Mouse (Mus musculus): ENCODE data around the gene Simc1. TPM values are rescaled to one million over a fixed set of nuclear protein-coding genes. Genes with fewer than 3 reads are reported as not detected.

The Simc1 gene
- total and polyA plus RNA-seq, 3 experiments, result 4.9 to 11.9 TPM; not detected in 1

DNA sequence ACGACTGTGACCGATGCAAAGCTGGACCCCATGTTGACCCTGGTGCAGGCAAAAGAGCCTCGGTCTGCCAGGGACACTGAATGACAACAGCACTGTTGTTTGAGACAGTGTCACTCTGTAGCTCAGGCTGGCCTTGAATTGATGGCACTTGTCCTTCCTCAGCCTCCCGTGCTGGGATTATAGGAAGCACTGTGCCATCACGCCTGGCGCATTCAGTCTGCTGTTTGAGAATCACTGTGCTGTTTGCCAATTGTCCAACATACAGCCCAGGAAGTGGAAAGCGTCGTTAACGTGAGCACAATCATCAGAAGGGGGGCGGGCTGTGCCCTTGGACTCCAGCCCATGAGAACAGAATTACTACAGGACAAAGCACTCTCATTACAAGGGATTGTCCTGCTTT lies 78.5 kb downstream of the Simc1 start:
- H3K9me3 ChIP-seq (replicated peaks; ENCODE audit: insufficient read depth, low read length), result no peaks in the 10 kb centered on the region
- H3K27ac ChIP-seq (ENCODE audit: control insufficient read depth, low read depth, low read length), result no peak overlapping the region
- no peak overlapping the region for H3K4me3 ChIP-seq (ENCODE audit: control insufficient read depth in 1 of 2, insufficient read depth in 1 of 2, low read depth in 2 of 2, low read length in 2 of 2)
- H3K9ac ChIP-seq (ENCODE audit: control insufficient read depth, low read depth, low read length, poor library complexity, severe bottlenecking), result no peak overlapping the region
- TF ChIP-seq ZMIZ1 (IDR thresholded peaks at IDR 0.05; ENCODE audit: low read depth, low read length) (no peak), NELFE (IDR thresholded peaks at IDR 0.05; ENCODE audit: low read depth, low read length) (no peak), POLR2AphosphoS2 (IDR thresholded peaks at IDR 0.05; ENCODE audit: low read length) (0 out of 2 replicates have a peak, but pooled peaks have one; percentile 29)
- H3K4me1 ChIP-seq (ENCODE audit: control insufficient read depth in 1 of 2, insufficient read depth in 2 of 2, low read length in 2 of 2), result peaks cover 0 to 5% of the 10 kb centered on the region in 2 experiments; a peak in 2 of 4 replicates
- no peaks in the 10 kb centered on the region for H3K27me3 ChIP-seq (ENCODE audit: control insufficient read depth in 1 of 2, insufficient read depth in 2 of 2, low read length in 2 of 2)
- peaks cover 2 to 7% of the 10 kb centered on the region in 2 experiments; a peak in 3 of 4 replicates for H3K36me3 ChIP-seq (ENCODE audit: control insufficient read depth in 1 of 2, insufficient read depth in 2 of 2, low read length in 2 of 2)
- H3K79me2 ChIP-seq (ENCODE audit: control insufficient read depth, insufficient read depth, low read length, poor library complexity), result 0 out of 2 replicates have a peak, but pooled peaks cover 2% of the 10 kb centered on the region
- DNase-seq (ENCODE audit: low read depth, low spot score), result no peak

DNA sequence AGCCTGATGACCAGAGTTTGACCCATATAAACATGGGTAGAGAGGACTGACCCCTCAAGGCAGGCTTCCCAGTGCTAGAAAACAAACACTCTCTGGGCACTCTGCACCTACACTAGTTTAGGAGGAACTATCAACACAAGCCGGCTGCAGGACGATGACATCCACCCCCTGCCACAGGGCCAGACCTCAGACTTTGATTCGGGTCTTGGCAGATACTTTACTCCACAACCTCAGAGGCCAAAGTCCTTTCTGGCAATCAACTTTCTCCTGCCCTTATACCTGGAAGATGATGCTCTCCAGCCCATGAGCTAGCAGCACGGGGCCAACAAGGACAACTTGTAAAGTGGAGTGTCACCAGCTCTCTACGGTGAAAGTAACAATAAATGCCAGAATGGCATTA lies 79.3 kb downstream of the Simc1 start:
- no peak overlapping the region for H3K27ac ChIP-seq (ENCODE audit: control insufficient read depth, low read depth, low read length)
- peaks cover 0 to 5% of the 10 kb centered on the region in 2 experiments; a peak in 2 of 4 replicates for H3K4me1 ChIP-seq (ENCODE audit: control insufficient read depth in 1 of 2, insufficient read depth in 2 of 2, low read length in 2 of 2)
- peaks cover 2 to 11% of the 10 kb centered on the region in 2 experiments; a peak in 3 of 4 replicates for H3K36me3 ChIP-seq (ENCODE audit: control insufficient read depth in 1 of 2, insufficient read depth in 2 of 2, low read length in 2 of 2)
- H3K79me2 ChIP-seq (ENCODE audit: control insufficient read depth, insufficient read depth, low read length, poor library complexity), result 0 out of 2 replicates have a peak, but pooled peaks cover 2% of the 10 kb centered on the region
- no peaks in the 10 kb centered on the region for H3K9me3 ChIP-seq (replicated peaks; ENCODE audit: insufficient read depth, low read length)
- no peaks in the 10 kb centered on the region for H3K27me3 ChIP-seq (ENCODE audit: control insufficient read depth in 1 of 2, insufficient read depth in 2 of 2, low read length in 2 of 2)
- no peak overlapping the region for H3K4me3 ChIP-seq (ENCODE audit: control insufficient read depth in 1 of 2, insufficient read depth in 1 of 2, low read depth in 2 of 2, low read length in 2 of 2)
- TF ChIP-seq ZKSCAN1 (IDR thresholded peaks at IDR 0.05; ENCODE audit: low read depth, low read length) (no peak), ETS1 (IDR thresholded peaks at IDR 0.05; ENCODE audit: low read depth, low read length) (no peak), NRF1 (IDR thresholded peaks at IDR 0.05; ENCODE audit: insufficient read depth, low read depth, low read length, poor library complexity, severe bottlenecking) (no peak), HCFC1 (IDR thresholded peaks at IDR 0.05; ENCODE audit: low read depth, low read length) (no peak), SMC3 (IDR thresholded peaks at IDR 0.05; ENCODE audit: low read depth, low read length) (no peak), POLR2AphosphoS5 (IDR thresholded peaks at IDR 0.05; ENCODE audit: borderline replicate concordance, low read depth, low read length) (no peak), KAT2A (conservative IDR thresholded peaks at IDR 0.05; ENCODE audit: low read depth, low read length) (no peak), POLR2A (IDR thresholded peaks at IDR 0.05; ENCODE audit: control insufficient read depth in 1 of 2, insufficient read depth in 1 of 2, low read depth in 1 of 2, low read length in 2 of 2, poor library complexity in 1 of 2) (no peak; a peak in 1 of 4 replicates), MAFK (IDR thresholded peaks at IDR 0.05; ENCODE audit: borderline replicate concordance, low read depth, low read length) (no peak), ELF1 (IDR thresholded peaks at IDR 0.05; ENCODE audit: low read depth, low read length) (no peak), RAD21 (IDR thresholded peaks at IDR 0.05; ENCODE audit: low read depth, low read length) (no peak), TAL1 (IDR thresholded peaks at IDR 0.05; ENCODE audit: low read length) (no peak), MYB (IDR thresholded peaks at IDR 0.05; ENCODE audit: low read depth, low read length) (no peak), EP300 (IDR thresholded peaks at IDR 0.05; ENCODE audit: low read depth in 1 of 2, low read length in 2 of 2) (no peak), UBTF (IDR thresholded peaks at IDR 0.05; ENCODE audit: borderline replicate concordance, insufficient read depth, low read depth, low read length) (no peak), SIN3A (IDR thresholded peaks at IDR 0.05; ENCODE audit: low read length) (no peak), BHLHE40 (IDR thresholded peaks at IDR 0.05; ENCODE audit: borderline replicate concordance, low read depth, low read length) (no peak), CHD2 (IDR thresholded peaks at IDR 0.05; ENCODE audit: low read length) (no peak), JUND (IDR thresholded peaks at IDR 0.05; ENCODE audit: low read depth, low read length) (no peak), TBP (IDR thresholded peaks at IDR 0.05; ENCODE audit: low read depth, low read length) (no peak)
- DNase-seq (ENCODE audit: low read depth, low spot score), result no peak
- no peak overlapping the region for H3K9ac ChIP-seq (ENCODE audit: control insufficient read depth, low read depth, low read length, poor library complexity, severe bottlenecking)

All from MEL (cell line).